ENCODE assay signal across 8 mouse cellular contexts in genomic region chr11:57934391-57934850, GRCm38 (mm10).
A peak's percentile ranks its signal among the peaks of the same experiment; 100 is the strongest.
DNase-seq lines count a peak whose midpoint lies in the region; ATAC-seq lines count a peak whose summit lies in the region.

No protein-coding gene starts in this region.

- H3K27me3 ChIP-seq in intestine, embryonic 16.5 days (replicated peaks; ENCODE audit: control insufficient read depth, insufficient read depth, low read length), result no peaks in the 10 kb centered on the region
- H3K27me3 ChIP-seq in midbrain, embryonic 11.5 days (ENCODE audit: control insufficient read depth, insufficient read depth, low read length), result no peaks in the 10 kb centered on the region; the same call in 1 of the 2 replicates

- H3K9ac ChIP-seq in intestine, embryonic 16.5 days (ENCODE audit: low read depth, low read length), result peak overlapping the region; percentile 46
- peak overlapping the region; percentile 32; the same call in 1 of the 2 replicates for H3K9ac ChIP-seq in midbrain, embryonic 11.5 days (ENCODE audit: low read length)

- peak overlapping the region; percentile 21 for H3K4me3 ChIP-seq in intestine, embryonic 16.5 days (ENCODE audit: low read length)
- H3K4me3 ChIP-seq in midbrain, embryonic 11.5 days (ENCODE audit: low read depth, low read length), result 0 out of 2 replicates have a peak overlapping the region, but pooled peaks have one; percentile 2

- peak overlapping the region; percentile 44 for H3K4me2 ChIP-seq in intestine, embryonic 16.5 days (ENCODE audit: low read depth, low read length)
- H3K4me2 ChIP-seq in midbrain, embryonic 11.5 days, result peak overlapping the region; percentile 32

- H3K36me3 ChIP-seq in intestine, embryonic 16.5 days (ENCODE audit: control insufficient read depth, insufficient read depth, low read length), result no peaks in the 10 kb centered on the region
- no peaks in the 10 kb centered on the region for H3K36me3 ChIP-seq in midbrain, embryonic 11.5 days (ENCODE audit: control insufficient read depth, insufficient read depth, low read length)

- DNase-seq in adrenal gland, adult (ENCODE audit: inconsistent age in 2 of 2, low spot score in 1 of 2), result peak; percentile 83 to 96
- DNase-seq in embryo, embryonic 11.5 days (ENCODE audit: low read depth, low spot score), result peak; percentile 70
- DNase-seq in gastrocnemius, postnatal 4 days (ENCODE audit: low spot score in 2 of 2), result peak; percentile 74 to 85
- DNase-seq in left cerebral cortex, postnatal 36 days (ENCODE audit: low spot score in 2 of 2), result peak; percentile 82 to 84
- DNase-seq in midbrain, embryonic 11.5 days (ENCODE audit: low spot score, missing footprints), result peak; percentile 100
- DNase-seq in right cerebral cortex, postnatal 4 days, result peak; percentile 93
- DNase-seq in yolk sac, embryonic 10.5 days (ENCODE audit: low spot score), result peak; percentile 82

- peak; percentile 45 for ATAC-seq in intestine, embryonic 16.5 days
- ATAC-seq in midbrain, embryonic 11.5 days (ENCODE audit: low FRiP score), result 0 out of 2 replicates have a peak, but pooled peaks have one; percentile 50

- no peaks in the 10 kb centered on the region for H3K9me3 ChIP-seq in intestine, embryonic 16.5 days (ENCODE audit: control insufficient read depth, low read length)
- H3K9me3 ChIP-seq in midbrain, embryonic 11.5 days (ENCODE audit: control insufficient read depth, low read length), result no peaks in the 10 kb centered on the region

- no peak overlapping the region for H3K27ac ChIP-seq in intestine, embryonic 16.5 days (ENCODE audit: low read length)
- H3K27ac ChIP-seq in midbrain, embryonic 11.5 days (ENCODE audit: low read depth, low read length), result no peak overlapping the region

- peaks cover 16% of the 10 kb centered on the region for H3K4me1 ChIP-seq in intestine, embryonic 16.5 days (ENCODE audit: control insufficient read depth, insufficient read depth, low read length)
- peaks cover 7% of the 10 kb centered on the region; the same call in 1 of the 2 replicates for H3K4me1 ChIP-seq in midbrain, embryonic 11.5 days (ENCODE audit: control insufficient read depth, insufficient read depth, low read length)

- intact Hi-C loops in left cerebral cortex, postnatal 36 days (cut with DNase I), result loop anchor here (1.0 to 10.0 kb wide), 5 partner anchors 67 to 460 kb away; no protein-coding TSS in a partner anchor

- WGBS in intestine, embryonic 16.5 days, result 15% methylated on average over 13 of the region's 13 CpGs
- 11% methylated on average over 13 of the region's 13 CpGs for WGBS in midbrain, embryonic 11.5 days
